Mouse (Mus musculus) right cerebral cortex, adult 18-20 months (tissue): ENCODE results near the gene Stil.

Experiments
- DNase-seq: peaks from one replicate; pipeline ENCODE4 v3.0.0; 2022; ENCODE audit warnings: mixed read lengths

Gene Stil

DNA sequence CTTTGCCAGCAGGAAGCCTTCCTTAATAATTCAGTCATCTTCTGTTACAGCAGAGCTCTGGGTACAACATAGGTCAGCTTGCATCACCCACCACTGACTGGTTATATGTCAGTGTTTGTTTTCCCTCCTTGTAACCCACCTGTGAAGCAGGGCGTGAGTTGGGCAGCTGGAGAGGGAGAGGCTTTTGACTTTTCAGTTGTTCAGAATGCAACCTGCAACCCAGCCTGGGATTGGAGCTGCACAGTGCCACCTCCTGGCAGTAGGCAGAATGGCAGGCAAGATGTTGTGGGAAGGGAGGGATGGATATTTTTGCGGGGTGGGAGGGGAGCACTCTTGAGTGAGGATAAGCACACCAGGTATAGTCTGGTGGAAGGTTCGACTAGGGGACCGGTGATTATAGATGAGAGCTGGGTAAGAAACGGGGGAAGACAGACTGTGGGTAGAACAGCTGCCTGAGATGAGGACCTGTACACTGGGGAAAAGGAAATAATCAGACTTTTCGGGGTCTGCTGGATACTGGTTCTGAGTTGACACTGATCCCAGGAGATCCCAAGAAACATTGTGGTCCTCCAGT lies 85.7 kb downstream of the Stil start:
- peak; percentile 25 for DNase-seq

DNA sequence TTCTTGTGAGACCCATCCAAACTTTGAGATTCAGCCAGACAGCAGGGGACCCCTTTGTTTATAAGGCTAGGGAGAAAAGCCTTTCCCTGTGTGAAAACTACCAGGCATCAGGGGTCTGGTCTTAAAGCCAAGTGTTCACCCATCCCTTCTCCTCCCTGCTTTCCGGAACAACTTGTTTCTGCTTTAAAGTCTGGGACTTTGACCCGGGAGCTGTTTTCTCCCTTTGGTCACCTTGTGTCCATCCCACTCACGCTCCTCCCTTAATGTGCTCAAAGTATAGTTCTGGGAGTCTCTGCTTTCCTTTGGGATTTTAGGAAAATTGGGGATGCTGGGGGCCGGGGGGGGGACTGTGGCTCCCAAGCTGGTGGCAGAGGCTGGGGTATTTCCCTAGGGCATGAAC lies 86.3 kb downstream of the Stil start:
- DNase-seq = no peak

GRCm38 (mm10) chr4:115086763-115087415 lies 86.9 kb downstream of the Stil start:
- no peak for DNase-seq

DNA sequence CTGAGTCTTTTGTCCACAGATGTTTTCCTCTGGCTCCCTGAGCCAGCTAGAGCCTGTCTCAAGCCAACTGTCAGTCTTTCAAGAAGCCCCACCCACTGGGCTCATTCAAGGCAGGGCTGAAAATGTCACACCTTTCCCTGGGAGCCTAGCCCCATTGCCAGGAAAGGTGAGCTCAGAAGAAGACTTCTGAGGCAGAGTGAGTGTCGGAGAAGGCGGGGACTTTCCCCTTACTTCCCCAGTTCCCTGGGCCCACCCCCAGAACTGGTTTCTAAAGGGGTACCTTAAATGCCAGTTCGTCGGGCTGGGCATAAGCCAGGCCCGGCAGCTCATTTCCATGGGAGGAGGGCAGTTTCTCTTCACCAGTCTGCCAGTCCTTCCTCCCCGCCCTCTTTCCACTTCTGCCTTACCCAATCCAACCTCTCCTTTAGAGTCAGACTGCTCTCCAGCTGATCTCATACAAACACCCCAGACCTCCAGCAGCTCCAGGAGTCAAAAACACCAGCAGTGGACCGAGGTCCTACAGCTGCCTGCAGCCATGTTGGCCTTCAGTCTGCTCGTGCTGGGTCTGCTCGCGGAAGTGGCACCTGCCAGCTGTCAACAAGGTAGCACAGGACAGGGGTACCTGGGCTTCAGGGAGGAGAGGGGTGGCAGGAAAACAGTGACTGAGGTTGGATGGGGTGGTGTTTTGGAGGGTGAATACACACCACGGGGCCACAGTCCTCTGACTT lies 88.8 kb downstream of the Stil start, which contains the start of gene Pdzk1ip1:
Gene Pdzk1ip1, plus strand, starts transcription at position 98 of the 728 bp plus-strand sequence.
- DNase-seq = no peak

GRCm38 (mm10) chr4:115090592-115090991 lies 90.6 kb downstream of the Stil start:
- no peak for DNase-seq

DNA sequence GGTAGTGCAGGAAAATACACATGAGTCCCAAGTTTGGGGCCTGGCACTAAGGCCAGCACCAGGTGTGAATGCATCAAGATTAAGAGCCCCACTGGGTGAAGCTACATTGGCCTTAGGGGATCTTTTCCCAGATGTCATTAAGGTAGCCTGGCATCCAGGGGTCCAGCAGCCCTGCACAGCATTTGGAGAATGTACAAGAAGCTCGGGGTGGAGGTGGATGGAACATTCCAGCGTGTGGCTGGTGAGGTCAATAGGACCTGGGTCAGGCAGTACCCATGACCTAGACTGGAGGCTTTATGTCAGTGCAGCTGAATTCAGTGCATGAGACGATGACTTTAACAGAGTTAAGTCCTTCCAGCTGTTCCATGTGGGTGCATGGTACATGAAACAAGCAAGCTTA lies 91.8 kb downstream of the Stil start:
- DNase-seq = no peak
